Mouse (Mus musculus): ENCODE data around the gene Mettl26. TPM values are rescaled to one million over a fixed set of nuclear protein-coding genes. Genes with fewer than 3 reads are reported as not detected.

The Mettl26 gene
- polyA plus RNA-seq, 1 experiment from 2014 or later = 45.7 TPM

- Histone ChIP-seq H3K9ac (no peak overlapping the region), H3K4me3 (ENCODE audit: low read depth, low read length) (no peak overlapping the region), H3K36me3 (ENCODE audit: insufficient read depth) (0 out of 2 replicates have a peak, but pooled peaks cover 4% of the 10 kb centered on the region), H3K4me1 (ENCODE audit: insufficient read depth) (peaks cover 10% of the 10 kb centered on the region; the same call in 1 of the 2 replicates), H3K9me3 (ENCODE audit: low read depth, low read length) (no peaks in the 10 kb centered on the region), H3K4me2 (no peak overlapping the region), H3K27me3 (ENCODE audit: insufficient read depth, low read length) (no peaks in the 10 kb centered on the region), H3K27ac (ENCODE audit: low read depth) (no peak overlapping the region)
- ATAC-seq (ENCODE audit: insufficient read depth) (no peak), DNase-seq (peak; percentile 28)
- WGBS = 53% methylated on average over 1 of the region's 1 CpGs
- no peak for TF ChIP-seq CTCF (IDR thresholded peaks at IDR 0.05; ENCODE audit: low read depth)
These were observed 39.0 kb downstream of the Mettl26 start for GRCm38 (mm10) chr17:25913877-25914275.

DNA sequence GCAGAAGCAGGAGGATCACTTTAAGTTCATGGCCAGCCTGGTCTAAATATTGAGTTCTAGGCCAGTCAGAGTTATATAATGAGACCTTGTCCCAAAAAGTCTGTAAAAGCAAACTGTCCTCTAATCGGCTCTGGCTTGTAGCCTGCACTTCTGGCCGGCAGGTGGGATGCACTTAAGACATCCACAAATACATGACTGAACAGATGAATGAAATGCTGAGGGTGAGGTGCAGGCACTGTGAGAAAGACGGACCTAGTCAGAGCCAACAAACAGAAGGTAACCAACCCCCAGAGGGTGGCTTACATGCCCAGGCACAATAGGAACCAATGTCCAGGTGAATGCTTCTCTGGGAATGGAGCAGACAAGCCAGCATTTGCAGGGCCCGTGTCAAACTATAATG lies 39.4 kb downstream of the Mettl26 start:
- Histone ChIP-seq H3K27ac (ENCODE audit: low read depth) (no peak overlapping the region), H3K4me1 (ENCODE audit: insufficient read depth) (peaks cover 10% of the 10 kb centered on the region; the same call in 1 of the 2 replicates), H3K9ac (no peak overlapping the region), H3K36me3 (ENCODE audit: insufficient read depth) (0 out of 2 replicates have a peak, but pooled peaks cover 4% of the 10 kb centered on the region), H3K4me3 (ENCODE audit: low read depth, low read length) (no peak overlapping the region), H3K27me3 (ENCODE audit: insufficient read depth, low read length) (no peaks in the 10 kb centered on the region), H3K9me3 (ENCODE audit: low read depth, low read length) (no peaks in the 10 kb centered on the region), H3K4me2 (no peak overlapping the region)
- 75% methylated on average over 4 of the region's 4 CpGs for WGBS
- ATAC-seq (ENCODE audit: insufficient read depth) (no peak), DNase-seq (no peak)
- TF ChIP-seq CTCF (IDR thresholded peaks at IDR 0.05; ENCODE audit: low read depth) = no peak

DNA sequence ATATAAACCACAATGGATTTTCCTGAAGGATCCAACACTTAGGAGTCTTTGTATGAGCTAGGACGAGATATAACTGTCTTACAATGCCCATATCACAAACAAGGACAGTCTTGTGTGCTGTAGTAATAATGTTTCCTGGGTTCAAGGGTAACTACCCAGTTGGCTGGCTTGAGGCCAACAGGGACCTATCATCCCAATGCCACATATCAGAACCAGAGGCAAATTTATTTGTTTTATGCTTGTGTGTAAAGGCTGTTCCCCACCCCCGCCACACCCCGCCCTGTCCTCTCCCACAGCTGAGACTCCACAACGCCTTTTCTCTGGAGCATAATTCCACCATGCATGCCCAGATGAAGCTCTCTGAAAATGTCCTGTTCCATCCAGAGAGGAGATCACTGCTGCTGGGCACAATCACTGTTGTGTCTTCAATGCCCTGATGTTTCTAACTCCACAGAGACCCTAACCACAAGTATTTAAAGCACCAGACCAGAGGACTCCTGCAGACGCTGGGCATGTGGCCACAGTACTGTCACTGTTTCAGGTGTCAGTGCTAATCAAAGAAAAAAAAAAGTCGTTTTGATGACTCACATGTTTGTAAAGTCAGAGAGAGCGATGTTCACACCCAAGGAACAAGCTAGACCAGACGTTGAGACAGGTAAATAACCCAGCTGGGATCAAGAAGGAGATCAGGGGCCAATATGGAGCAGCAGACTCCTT lies 42.2 kb downstream of the Mettl26 start:
- Histone ChIP-seq H3K4me3 (ENCODE audit: low read depth, low read length) (no peak overlapping the region), H3K27ac (ENCODE audit: low read depth) (no peak overlapping the region), H3K4me2 (no peak overlapping the region; the same call in 1 of the 2 replicates), H3K4me1 (ENCODE audit: insufficient read depth) (peaks cover 10% of the 10 kb centered on the region; the same call in 1 of the 2 replicates), H3K9ac (no peak overlapping the region), H3K9me3 (ENCODE audit: low read depth, low read length) (no peaks in the 10 kb centered on the region), H3K36me3 (ENCODE audit: insufficient read depth) (0 out of 2 replicates have a peak, but pooled peaks cover 4% of the 10 kb centered on the region), H3K27me3 (ENCODE audit: insufficient read depth, low read length) (no peaks in the 10 kb centered on the region)
- 76% methylated on average over 8 of the region's 8 CpGs for WGBS
- DNase-seq = no peak
- no peak for TF ChIP-seq CTCF (IDR thresholded peaks at IDR 0.05; ENCODE audit: low read depth)
- ATAC-seq (ENCODE audit: insufficient read depth) = no peak

- H3K36me3 ChIP-seq (ENCODE audit: insufficient read depth) = 0 out of 2 replicates have a peak, but pooled peaks cover 4% of the 10 kb centered on the region
- H3K4me2 ChIP-seq = peak overlapping the region; percentile 92
- DNase-seq = no peak
- ATAC-seq (ENCODE audit: insufficient read depth) = no peak
- H3K4me1 ChIP-seq (ENCODE audit: insufficient read depth) = peaks cover 10% of the 10 kb centered on the region; the same call in 1 of the 2 replicates
- H3K9ac ChIP-seq = peak overlapping the region; percentile 77
- H3K9me3 ChIP-seq (ENCODE audit: low read depth, low read length) = no peaks in the 10 kb centered on the region
- H3K27ac ChIP-seq (ENCODE audit: low read depth) = no peak overlapping the region
- H3K4me3 ChIP-seq (ENCODE audit: low read depth, low read length) = peak overlapping the region; percentile 97
- TF ChIP-seq CTCF (IDR thresholded peaks at IDR 0.05; ENCODE audit: low read depth) = no peak
- no peaks in the 10 kb centered on the region for H3K27me3 ChIP-seq (ENCODE audit: insufficient read depth, low read length)
- WGBS = 79% methylated on average over 9 of the region's 9 CpGs
These were observed 43.3 kb downstream of the Mettl26 start for GRCm38 (mm10) chr17:25918037-25918750.

DNA sequence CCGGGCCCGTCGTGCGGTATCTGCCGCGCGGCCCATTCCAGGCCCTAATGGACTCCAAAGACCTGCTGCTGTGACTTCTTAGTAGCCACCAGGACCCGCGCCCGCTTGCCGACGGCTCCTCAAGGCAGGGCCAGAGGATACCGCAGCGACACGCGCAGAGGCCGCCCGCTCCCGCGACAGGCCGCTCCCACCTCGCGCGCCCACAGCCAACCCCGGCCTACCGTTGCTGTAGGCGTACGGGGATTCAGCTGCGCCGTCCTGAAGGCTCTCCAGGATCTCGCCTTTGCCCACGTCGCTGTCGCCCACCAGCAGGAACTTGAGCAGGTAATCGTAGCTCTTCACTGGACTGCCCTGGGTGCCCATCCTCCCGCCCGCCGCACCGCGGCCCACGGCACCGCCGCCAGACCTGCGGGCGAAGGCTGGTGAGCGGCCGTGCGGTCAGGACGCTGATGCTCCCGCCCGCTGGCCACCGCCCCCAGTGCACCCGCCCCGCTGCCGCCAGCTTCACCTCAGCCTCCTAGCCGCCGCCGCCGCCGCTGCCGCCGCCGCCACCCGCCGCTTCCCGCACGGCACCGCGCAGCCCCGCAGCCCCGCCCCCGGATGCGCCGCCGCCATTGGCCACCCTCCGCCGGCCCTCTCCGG lies 44.4 kb downstream of the Mettl26 start, which contains the start of gene Rab40c:
Gene Rab40c (minus strand): TSS at position 584 of the 642 bp plus-strand sequence.
- DNase-seq (peak; percentile 49), ATAC-seq (ENCODE audit: insufficient read depth) (peak; percentile 1)
- under 1% methylated on average over 57 of the region's 78 CpGs for WGBS

DNA sequence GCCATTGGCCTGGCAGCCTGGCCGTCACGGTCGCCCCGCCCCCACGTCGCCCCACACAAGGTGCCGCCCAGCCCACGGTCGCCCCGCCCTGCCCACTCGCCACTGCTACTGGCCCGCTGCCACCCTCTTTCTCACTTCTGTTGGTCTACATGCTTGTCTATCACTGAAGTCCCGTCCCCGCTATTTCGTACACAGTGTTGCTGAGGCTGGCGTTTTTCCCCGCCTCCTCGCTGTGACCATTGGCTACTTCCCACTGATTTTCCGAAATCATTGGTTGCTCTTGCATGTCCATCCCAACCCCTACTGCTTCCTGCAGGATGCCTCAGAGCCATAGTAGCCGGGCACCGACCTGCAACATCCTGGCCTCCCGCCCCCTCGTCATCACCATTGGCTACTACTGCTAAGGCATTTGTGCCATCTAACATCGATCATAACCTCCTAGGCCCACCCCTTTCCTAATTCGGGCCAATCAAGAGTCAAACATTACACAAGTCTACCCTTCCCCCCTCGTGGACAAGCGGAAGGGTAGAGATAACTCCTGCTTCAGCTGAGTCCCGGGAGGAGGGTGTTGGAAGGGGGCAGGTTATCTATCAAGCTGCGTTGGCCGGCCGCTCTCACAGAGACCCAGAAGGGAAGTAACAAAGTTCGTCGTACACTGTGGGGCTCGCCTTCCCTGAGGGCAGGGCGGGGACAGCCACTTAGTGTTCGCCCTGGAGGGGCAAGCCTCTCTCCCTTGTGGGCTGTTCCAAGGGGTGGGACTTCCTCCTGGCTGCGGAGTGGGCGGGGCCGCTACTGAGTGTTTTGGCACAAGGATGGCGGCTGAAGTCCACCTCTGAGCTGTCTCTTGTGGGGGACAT lies 45.1 kb downstream of the Mettl26 start:
- no peaks in the 10 kb centered on the region for H3K9me3 ChIP-seq (ENCODE audit: low read depth, low read length)
- H3K27me3 ChIP-seq (ENCODE audit: insufficient read depth, low read length) = no peaks in the 10 kb centered on the region
- DNase-seq (peak; percentile 100), ATAC-seq (ENCODE audit: insufficient read depth) (peak; percentile 99)
- 0 out of 2 replicates have a peak, but pooled peaks cover 4% of the 10 kb centered on the region for H3K36me3 ChIP-seq (ENCODE audit: insufficient read depth)
- peak; percentile 1; the same call in 1 of the 2 replicates for TF ChIP-seq CTCF (IDR thresholded peaks at IDR 0.05; ENCODE audit: low read depth)
- H3K27ac ChIP-seq (ENCODE audit: low read depth) = peak overlapping the region; percentile 75
- H3K4me3 ChIP-seq (ENCODE audit: low read depth, low read length) = peak overlapping the region; percentile 97
- peak overlapping the region; percentile 77 for H3K9ac ChIP-seq
- peak overlapping the region; percentile 59 for H3K4me2 ChIP-seq
- WGBS = under 1% methylated on average over 35 of the region's 40 CpGs
- peaks cover 10% of the 10 kb centered on the region; the same call in 1 of the 2 replicates for H3K4me1 ChIP-seq (ENCODE audit: insufficient read depth)

More for the DNA sequence above, 44.4 kb downstream of the Mettl26 start, which contains the start of gene Rab40c:
- H3K36me3 ChIP-seq (ENCODE audit: insufficient read depth) = 0 out of 2 replicates have a peak, but pooled peaks cover 4% of the 10 kb centered on the region
- peak within 1 kb of the TSS; percentile 97 for H3K4me3 ChIP-seq (ENCODE audit: low read depth, low read length)
- no peaks in the 10 kb centered on the region for H3K9me3 ChIP-seq (ENCODE audit: low read depth, low read length)
- no peaks in the 10 kb centered on the region for H3K27me3 ChIP-seq (ENCODE audit: insufficient read depth, low read length)
- H3K4me2 ChIP-seq = peak within 1 kb of the TSS; percentile 92
- TF ChIP-seq CTCF (IDR thresholded peaks at IDR 0.05; ENCODE audit: low read depth) = no peak
- H3K4me1 ChIP-seq (ENCODE audit: insufficient read depth) = peaks cover 10% of the 10 kb centered on the region; the same call in 1 of the 2 replicates
- H3K27ac ChIP-seq (ENCODE audit: low read depth) = peak within 1 kb of the TSS; percentile 75
- H3K9ac ChIP-seq = peak within 1 kb of the TSS; percentile 77
